Mouse (Mus musculus): Measurements from ENCODE around the gene Cebpe.

DNA sequence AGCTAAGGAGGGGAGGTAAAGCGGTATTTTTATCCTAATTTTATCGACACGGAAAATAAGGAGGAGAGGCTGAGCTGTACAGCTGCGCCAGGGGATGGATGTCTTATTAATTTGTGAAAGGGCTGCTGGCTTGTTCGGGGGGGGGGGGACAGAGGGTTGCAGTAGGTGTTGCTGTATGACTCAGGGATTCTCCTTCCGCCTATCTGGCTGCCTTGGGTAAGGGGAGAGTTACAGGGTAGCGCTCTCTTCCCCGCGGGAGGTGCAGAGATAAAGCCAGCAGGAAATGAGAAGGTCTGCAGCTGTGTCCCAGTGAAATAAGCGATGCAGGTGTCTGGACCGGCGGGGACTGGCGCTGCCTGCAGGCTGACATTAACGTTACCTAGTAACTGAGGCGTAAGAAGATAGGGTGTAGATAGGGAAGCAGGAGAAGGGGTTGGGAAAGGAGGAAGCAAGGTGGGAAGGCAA is 2.7 kb upstream of the Cebpe start:
- TF ChIP-seq HCFC1 (IDR thresholded peaks at IDR 0.05; ENCODE audit: borderline replicate concordance, insufficient read depth, low read length) (no peak), CHD2 (IDR thresholded peaks at IDR 0.05; ENCODE audit: low read depth, low read length) (no peak), MAFK (IDR thresholded peaks at IDR 0.05; ENCODE audit: insufficient read depth, low read depth, low read length) (no peak), ZNF384 (IDR thresholded peaks at IDR 0.05; ENCODE audit: low read depth, low read length) (no peak), ZC3H11A (IDR thresholded peaks at IDR 0.05; ENCODE audit: borderline replicate concordance, low read depth, low read length) (no peak)
